Mouse (Mus musculus) adrenal gland, postnatal 10 days (tissue): ENCODE measurements around the gene Morc4. TPM values are rescaled to one million over a fixed set of nuclear protein-coding genes. Genes with fewer than 3 reads are reported as not detected.

Experiments used
- DNase-seq: peaks from one replicate; pipeline ENCODE4 v3.0.0; 2021; ENCODE audit warnings: mixed read lengths
- total RNA-seq, 2 experiments: library from RNA; stranded (reverse); gene quantifications; 2 replicates each; pipeline ENCODE4 v1.2.3; 2021

Gene Morc4
- total RNA-seq, 2 experiments from 2014 or later, result 9.6 to 10.0 TPM

GRCm38 (mm10) chrX:139807391-139807790 lies 64.1 kb downstream of the Morc4 start:
- DNase-seq, result no peak

GRCm38 (mm10) chrX:139805918-139806317 lies 65.6 kb downstream of the Morc4 start:
- DNase-seq, result no peak

DNA sequence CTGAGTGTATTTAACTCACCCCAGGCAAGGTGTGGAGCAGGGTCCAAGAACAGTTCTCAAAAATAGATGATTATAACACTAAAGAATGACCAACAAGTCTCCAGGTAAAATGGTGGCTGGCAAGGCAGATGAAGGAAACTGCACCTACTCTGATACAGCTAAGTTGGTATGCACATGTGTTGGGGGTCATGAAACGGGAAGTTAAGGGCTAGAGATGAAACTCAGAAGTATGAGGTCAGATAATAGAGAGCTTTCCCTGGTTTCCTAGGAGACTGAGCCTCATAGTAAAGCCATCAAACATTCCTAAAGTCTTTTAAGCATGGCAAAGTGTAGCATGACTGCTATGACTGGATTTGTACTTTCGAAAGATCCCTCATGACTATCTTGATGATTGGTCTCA lies 68.4 kb downstream of the Morc4 start:
- no peak for DNase-seq

GRCm38 (mm10) chrX:139800406-139800878 lies 71.0 kb downstream of the Morc4 start, which contains the start of gene Cldn2:
Gene Cldn2, plus strand, starts transcription at chrX:139800828.
- DNase-seq, result no peak

GRCm38 (mm10) chrX:139799953-139800352 lies 71.5 kb downstream of the Morc4 start:
- no peak for DNase-seq

DNA sequence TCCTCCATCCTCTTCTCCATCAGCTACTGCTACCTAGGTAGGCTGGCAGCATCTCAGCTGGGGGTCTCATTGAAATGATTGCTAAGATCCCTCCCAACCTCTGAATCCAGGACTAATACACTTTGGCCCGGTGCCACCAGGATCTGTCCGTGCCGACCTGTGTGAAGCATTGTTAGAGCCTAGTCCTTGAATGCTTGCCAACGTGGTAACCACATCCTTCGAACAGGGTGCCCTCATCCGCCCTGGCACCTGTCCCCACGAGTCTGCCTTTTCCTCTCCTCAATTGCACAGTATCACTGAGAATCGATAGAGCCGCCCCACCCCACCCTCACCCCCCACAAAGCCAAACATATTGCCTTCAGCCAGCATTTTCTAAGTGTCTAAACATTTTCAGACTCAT lies 73.6 kb downstream of the Morc4 start:
- peak; percentile 27 for DNase-seq

GRCm38 (mm10) chrX:139796037-139796436 lies 75.4 kb downstream of the Morc4 start:
- no peak for DNase-seq

DNA sequence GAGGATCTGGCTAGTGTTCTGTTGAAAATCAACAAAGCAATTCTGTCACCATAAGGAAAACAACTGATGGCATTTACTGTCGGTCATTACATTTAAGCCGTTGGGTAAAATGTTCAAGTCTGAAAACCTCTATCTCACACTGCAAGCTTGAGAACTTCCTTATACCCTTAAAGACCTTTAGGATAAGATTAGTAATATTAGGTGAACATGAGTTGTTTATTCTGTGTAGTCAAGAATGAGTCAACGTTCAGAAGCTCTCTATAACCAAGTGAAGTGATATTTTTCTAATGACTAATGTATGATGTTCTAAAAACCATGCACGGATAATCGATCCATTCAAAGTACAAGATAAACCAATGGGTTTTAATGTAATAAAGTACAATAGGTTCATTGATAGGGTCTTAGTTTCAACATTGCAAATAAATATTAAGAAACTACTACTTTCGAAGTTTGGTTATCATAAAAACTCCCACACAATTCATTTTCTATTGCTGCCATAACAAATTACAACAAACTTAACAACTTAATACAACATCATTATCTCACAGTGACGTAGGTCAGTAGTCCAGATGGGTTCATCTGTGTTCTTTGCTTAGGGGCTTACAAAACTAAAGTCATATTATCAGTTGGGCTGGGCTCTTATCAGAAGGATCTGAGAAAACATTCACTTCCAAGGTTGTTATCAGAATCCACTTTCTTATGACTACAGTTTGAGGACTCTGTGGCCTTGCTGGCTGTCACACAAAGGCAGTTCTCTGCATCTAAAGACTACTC lies 77.2 kb downstream of the Morc4 start:
- no peak for DNase-seq

- no peak for DNase-seq
These were observed 85.7 kb downstream of the Morc4 start for GRCm38 (mm10) chrX:139785764-139786163.

DNA sequence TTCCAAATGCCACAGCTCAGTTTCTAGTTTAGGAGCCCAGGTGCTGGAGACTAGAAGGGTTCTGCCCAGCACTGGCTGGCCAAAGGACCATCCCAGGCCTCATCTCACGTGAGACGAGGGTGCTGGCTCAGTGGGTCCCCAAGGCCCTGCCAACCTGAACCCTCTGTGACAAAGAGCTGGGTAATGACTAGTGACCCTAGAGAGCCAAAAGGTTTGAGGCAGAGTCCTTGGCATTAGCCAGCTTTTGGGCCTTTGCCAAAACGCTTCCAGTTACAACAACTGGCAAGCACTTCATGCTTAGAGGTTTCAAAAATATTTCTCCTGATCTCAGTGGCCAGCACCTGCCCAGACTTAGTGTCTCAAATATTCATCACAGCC lies 88.4 kb downstream of the Morc4 start:
- DNase-seq, result peak; percentile 74

GRCm38 (mm10) chrX:139782278-139783044 lies 89.0 kb downstream of the Morc4 start, which contains the start of gene Ripply1:
Gene Ripply1, minus strand, starts transcription at chrX:139782353.
- no peak for DNase-seq

DNA sequence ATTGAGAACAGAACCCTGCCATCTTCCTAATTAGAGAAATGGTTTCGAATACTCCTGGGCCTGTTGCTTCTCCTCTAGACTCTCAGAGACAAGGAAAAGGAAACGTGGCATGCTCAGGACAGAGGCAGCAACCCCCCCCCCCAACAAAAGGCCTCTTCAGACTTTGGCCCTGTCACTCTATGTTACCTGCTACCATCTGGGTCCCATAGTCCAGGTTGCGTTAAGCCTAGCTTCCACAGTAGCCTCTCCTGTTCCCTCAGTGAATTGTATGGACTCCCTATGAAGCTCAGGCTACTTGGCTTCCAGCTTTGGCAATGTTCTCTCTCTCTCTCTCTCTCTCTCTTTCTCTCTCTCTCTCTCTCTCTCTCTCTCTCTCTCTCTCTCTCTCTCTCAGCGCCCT lies 89.9 kb downstream of the Morc4 start:
- no peak for DNase-seq

GRCm38 (mm10) chrX:139780988-139781387 lies 90.5 kb downstream of the Morc4 start:
- DNase-seq, result no peak

GRCm38 (mm10) chrX:139779401-139779800 lies 92.1 kb downstream of the Morc4 start:
- peak; percentile 17 for DNase-seq

DNA sequence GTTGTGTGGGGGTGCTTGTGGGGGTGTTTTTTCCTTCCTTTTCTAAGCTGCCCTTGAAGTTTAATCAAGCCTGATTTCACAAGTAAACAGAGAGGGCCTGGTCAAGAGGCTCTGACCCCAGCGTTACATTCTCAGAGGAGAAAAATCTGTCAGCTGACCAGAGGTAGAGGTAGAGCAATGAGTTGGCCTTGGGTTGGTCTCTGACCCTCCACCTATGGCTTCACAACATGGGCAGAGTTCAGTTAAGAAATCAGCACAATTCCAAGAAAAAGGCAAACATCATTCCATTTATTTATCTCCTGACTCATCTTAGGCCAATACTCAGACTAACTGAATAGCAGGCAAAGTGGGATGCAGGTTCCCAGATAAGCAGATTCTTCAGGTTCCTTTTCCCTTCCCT lies 92.6 kb downstream of the Morc4 start:
- no peak for DNase-seq

DNA sequence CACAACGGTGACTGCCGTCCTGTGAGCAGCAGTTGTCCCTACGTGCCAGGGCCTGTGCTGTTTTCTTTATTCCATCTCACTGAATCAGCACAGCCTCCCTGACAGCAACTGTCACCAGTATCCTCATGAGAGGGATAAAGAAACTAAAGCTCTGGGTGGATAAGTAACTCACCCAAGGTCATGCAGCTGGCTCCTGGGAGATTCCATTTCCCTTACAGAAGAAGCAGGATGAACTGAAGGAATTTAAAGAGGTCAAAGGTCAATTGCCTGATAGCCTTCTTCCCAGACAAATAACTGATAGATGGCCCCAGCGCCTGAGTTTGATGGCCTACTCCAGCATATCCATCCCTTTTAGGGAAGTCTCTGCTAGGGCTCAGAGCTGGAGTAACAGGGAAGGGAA lies 94.1 kb downstream of the Morc4 start:
- DNase-seq, result no peak

GRCm38 (mm10) chrX:139775084-139775612 lies 96.3 kb downstream of the Morc4 start:
- peak; percentile 56 for DNase-seq

GRCm38 (mm10) chrX:139774309-139775083 lies 97.0 kb downstream of the Morc4 start:
- peak; percentile 67 for DNase-seq
